Mouse (Mus musculus) CH12.LX (cell line): ENCODE measurements around the gene Kxd1. TPM values are rescaled to one million over a fixed set of nuclear protein-coding genes. Genes with fewer than 3 reads are reported as not detected.
A peak's percentile ranks its signal among the peaks of the same experiment; 100 is the strongest.

Experiments
- DNase-seq: peaks from one replicate; pipeline ENCODE4 v3.0.0-alpha.2; 2013; ENCODE audit errors: extremely low read depth
- H3K27ac ChIP-seq: 2 replicates; pipeline ENCODE4 v1.5.1; 2012; ENCODE audit warnings: low read depth, mild to moderate bottlenecking, control low read depth, moderate library complexity; ENCODE audit not compliant: insufficient read depth
- H3K27me3 ChIP-seq: replicated peaks from 2 replicates; pipeline ENCODE3; 2012; ENCODE audit warnings: inconsistent platforms
- H3K36me3 ChIP-seq, 2 experiments: replicated peaks in 1 of 2; 2 replicates each; pipeline versions ENCODE3 to v1.6.1; 2012; ENCODE audit warnings: inconsistent platforms in 1 of 2, low read length in 1 of 2, mild to moderate bottlenecking in 1 of 2, mixed read lengths in 1 of 2, moderate library complexity in 1 of 2; ENCODE audit not compliant: control insufficient read depth in 1 of 2, insufficient read depth in 1 of 2
- H3K4me1 ChIP-seq, 2 experiments: 2 replicates each; pipeline ENCODE4 v1.6.1; 2012; ENCODE audit warnings: inconsistent platforms in 1 of 2, moderate library complexity in 1 of 2; ENCODE audit not compliant: insufficient read depth in 2 of 2, control insufficient read depth in 1 of 2
- H3K4me2 ChIP-seq: 2 replicates; pipeline ENCODE4 v1.6.1; 2012; ENCODE audit warnings: low read depth, mild to moderate bottlenecking, control low read depth; ENCODE audit not compliant: poor library complexity, insufficient read depth, severe bottlenecking
- H3K4me3 ChIP-seq, 3 experiments: fragments of 150-350 bp in 1 of 3; sonication (generic) in 1 of 3; replicated peaks in 1 of 3; 2 replicates each; pipeline versions ENCODE3 to v1.5.1; 2011 to 2012; ENCODE audit warnings: low read depth in 2 of 3, low read length in 2 of 3, mild to moderate bottlenecking in 2 of 3, moderate library complexity in 2 of 3, control low read depth in 1 of 3, improper control_type of control experiment in 1 of 3, inconsistent platforms in 1 of 3, mixed read lengths in 1 of 3; ENCODE audit not compliant: poor library complexity in 1 of 3
- H3K79me2 ChIP-seq: replicated peaks from 2 replicates; pipeline ENCODE4 v1.6.1; 2012; ENCODE audit warnings: mild to moderate bottlenecking, moderate library complexity; ENCODE audit not compliant: control insufficient read depth, poor library complexity, insufficient read depth, severe bottlenecking; ENCODE audit errors: extremely low read depth
- H3K9ac ChIP-seq: 2 replicates; pipeline ENCODE4 v1.6.1; 2012; ENCODE audit warnings: low read depth, mild to moderate bottlenecking, control low read depth, moderate library complexity; ENCODE audit not compliant: insufficient read depth
- H3K9me3 ChIP-seq: replicated peaks from 2 replicates; pipeline ENCODE3; 2012; ENCODE audit warnings: low read length, inconsistent platforms, mixed read lengths
- BHLHE40 ChIP-seq: IDR thresholded peaks from 2 replicates; pipeline ENCODE4 v1.6.1; 2011; ENCODE audit warnings: mild to moderate bottlenecking, low read depth, low read length, improper control_type of control experiment
- CHD1 ChIP-seq: IDR thresholded peaks from 2 replicates; pipeline ENCODE4 v1.6.1; 2012; ENCODE audit warnings: low read depth, low read length, improper control_type of control experiment, inconsistent platforms
- CHD2 ChIP-seq: IDR thresholded peaks from 2 replicates; pipeline ENCODE4 v1.6.1; 2011; ENCODE audit warnings: low read length, improper control_type of control experiment
- CTCF ChIP-seq, 2 experiments: IDR thresholded peaks in 1 of 2; conservative IDR thresholded peaks in 1 of 2; 2 replicates each; pipeline ENCODE4 v1.5.1; 2011 to 2012; ENCODE audit warnings: low read depth in 2 of 2, low read length in 2 of 2, improper control_type of control experiment in 1 of 2, inconsistent platforms in 1 of 2, mild to moderate bottlenecking in 1 of 2, moderate library complexity in 1 of 2
- E2F4 ChIP-seq: IDR thresholded peaks from 2 replicates; pipeline ENCODE4 v1.6.1; 2011; ENCODE audit warnings: low read depth, low read length, improper control_type of control experiment; ENCODE audit not compliant: insufficient replicate concordance
- ELF1 ChIP-seq: IDR thresholded peaks from 2 replicates; pipeline ENCODE4 v1.6.1; 2014; ENCODE audit warnings: low read depth, mild to moderate bottlenecking, inconsistent platforms, low read length, improper control_type of control experiment
- EP300 ChIP-seq: IDR thresholded peaks from 2 replicates; pipeline ENCODE4 v1.6.1; 2011; ENCODE audit warnings: low read length, improper control_type of control experiment
- ETS1 ChIP-seq: conservative IDR thresholded peaks from 2 replicates; pipeline ENCODE4 v1.6.1; 2012; ENCODE audit warnings: low read depth, mild to moderate bottlenecking, inconsistent platforms, low read length, improper control_type of control experiment, moderate library complexity
- GABPA ChIP-seq: IDR thresholded peaks from 2 replicates; pipeline ENCODE4 v1.6.1; 2012; ENCODE audit warnings: low read depth, low read length, improper control_type of control experiment, inconsistent platforms; ENCODE audit not compliant: insufficient replicate concordance
- HCFC1 ChIP-seq: IDR thresholded peaks from 2 replicates; pipeline ENCODE4 v1.6.1; 2012; ENCODE audit warnings: low read depth, mild to moderate bottlenecking, inconsistent platforms, low read length, improper control_type of control experiment
- IRF4 ChIP-seq: IDR thresholded peaks from 2 replicates; pipeline ENCODE4 v1.6.1; 2014; ENCODE audit warnings: low read depth, mild to moderate bottlenecking, inconsistent platforms, low read length, improper control_type of control experiment
- JUND ChIP-seq: conservative IDR thresholded peaks from 2 replicates; pipeline ENCODE4 v1.6.1; 2011; ENCODE audit warnings: low read depth, low read length, improper control_type of control experiment
- KAT2A ChIP-seq: IDR thresholded peaks from 2 replicates; pipeline ENCODE4 v1.6.1; 2012; ENCODE audit warnings: low read length, improper control_type of control experiment, inconsistent platforms; ENCODE audit not compliant: insufficient replicate concordance
- MAFK ChIP-seq: IDR thresholded peaks from 2 replicates; pipeline ENCODE4 v1.6.1; 2011; ENCODE audit warnings: low read length, improper control_type of control experiment; ENCODE audit not compliant: insufficient replicate concordance
- MAX ChIP-seq: IDR thresholded peaks from 2 replicates; pipeline ENCODE4 v1.6.1; 2011; ENCODE audit warnings: low read length, improper control_type of control experiment
- MAZ ChIP-seq: IDR thresholded peaks from 2 replicates; pipeline ENCODE4 v1.6.1; 2012; ENCODE audit warnings: low read depth, mild to moderate bottlenecking, inconsistent platforms, low read length, improper control_type of control experiment, moderate library complexity
- MEF2A ChIP-seq: IDR thresholded peaks from 2 replicates; pipeline ENCODE4 v1.6.1; 2014; ENCODE audit warnings: low read depth, mild to moderate bottlenecking, inconsistent platforms, low read length, improper control_type of control experiment, borderline replicate concordance
- MXI1 ChIP-seq: IDR thresholded peaks from 2 replicates; pipeline ENCODE4 v1.6.1; 2011; ENCODE audit warnings: mild to moderate bottlenecking, low read depth, low read length, improper control_type of control experiment
- MYC ChIP-seq: IDR thresholded peaks from 2 replicates; pipeline ENCODE4 v1.6.1; 2011; ENCODE audit warnings: low read depth, mild to moderate bottlenecking, improper control_type of control experiment, low read length
- NRF1 ChIP-seq: IDR thresholded peaks from 2 replicates; pipeline ENCODE4 v1.6.1; 2014; ENCODE audit warnings: low read depth, mild to moderate bottlenecking, inconsistent platforms, low read length, improper control_type of control experiment, moderate library complexity
- PAX5 ChIP-seq: IDR thresholded peaks from 2 replicates; pipeline ENCODE4 v1.6.1; 2012; ENCODE audit warnings: low read length, inconsistent platforms, mixed read lengths
- POLR2AphosphoS2 ChIP-seq: IDR thresholded peaks from 2 replicates; pipeline ENCODE4 v1.6.1; 2011; ENCODE audit warnings: low read depth, low read length, improper control_type of control experiment
- RAD21 ChIP-seq: IDR thresholded peaks from 2 replicates; pipeline ENCODE4 v1.6.1; 2011; ENCODE audit warnings: low read depth, mild to moderate bottlenecking, low read length, improper control_type of control experiment, moderate library complexity
- SMC3 ChIP-seq: IDR thresholded peaks from 2 replicates; pipeline ENCODE4 v1.6.1; 2011; ENCODE audit warnings: low read depth, low read length, improper control_type of control experiment
- TCF12 ChIP-seq: IDR thresholded peaks from 2 replicates; pipeline ENCODE4 v1.6.1; 2014; ENCODE audit warnings: low read depth, mild to moderate bottlenecking, inconsistent platforms, low read length, improper control_type of control experiment
- USF2 ChIP-seq: conservative IDR thresholded peaks from 2 replicates; pipeline ENCODE4 v1.6.1; 2011; ENCODE audit warnings: low read depth, low read length, improper control_type of control experiment
- ZC3H11A ChIP-seq: IDR thresholded peaks from 2 replicates; pipeline ENCODE4 v1.6.1; 2012; ENCODE audit warnings: low read depth, mild to moderate bottlenecking, inconsistent platforms, low read length, improper control_type of control experiment
- ZKSCAN1 ChIP-seq: IDR thresholded peaks from 2 replicates; pipeline ENCODE4 v1.6.1; 2012; ENCODE audit warnings: low read depth, inconsistent platforms, low read length, improper control_type of control experiment, borderline replicate concordance
- ZMIZ1 ChIP-seq: IDR thresholded peaks from 2 replicates; pipeline ENCODE4 v1.6.1; 2012; ENCODE audit warnings: low read depth, mild to moderate bottlenecking, inconsistent platforms, low read length, improper control_type of control experiment
- ZNF384 ChIP-seq: IDR thresholded peaks from 2 replicates; pipeline ENCODE4 v1.6.1; 2012; ENCODE audit warnings: low read depth, low read length, improper control_type of control experiment, inconsistent platforms
- dilution Hi-C: fragments of 300-500 bp; cut with MboI; formaldehyde crosslinking; loops from 2 replicates; pipeline ENCODE4 v1.14.3; 2020; ENCODE audit warnings: low sequenced_read_pairs; ENCODE audit not compliant: extremely low pct_unique_long_range_greater_than_20kb, extremely low pct_ligation_motif_present
- in situ Hi-C: fragments of 300-500 bp; cut with MboI; formaldehyde crosslinking; loops from 3 replicates; pipeline ENCODE4 v1.14.3; 2019; ENCODE audit warnings: low sequenced_read_pairs, low pct_ligation_motif_present, low pct_unique_long_range_greater_than_20kb, mixed read lengths
- polyA plus RNA-seq: library from polyadenylated mRNA; unstranded; fragments of >175 nt; gene quantifications from 2 replicates; pipeline ENCODE4 v1.2.1, GENCODE M21; 2012; ENCODE audit warnings: low read depth; ENCODE audit not compliant: insufficient read length
- total RNA-seq, 2 experiments: library from RNA; depleted of rRNA; stranded (reverse); fragments of 300-350 nt in 1 of 2; fragments of >200 nt in 1 of 2; gene quantifications; 2 replicates each; pipeline ENCODE4 v1.2.3; 2012 to 2014

The Kxd1 gene
- total and polyA plus RNA-seq, 3 experiments = 56.6 to 68.0 (median 63.4) TPM

- H3K27ac ChIP-seq = no peak overlapping the region
- peak overlapping the region; percentile 90 for H3K9ac ChIP-seq
- dilution Hi-C loops = no loop called here
- H3K4me2 ChIP-seq = peak overlapping the region; percentile 79
- H3K79me2 ChIP-seq = peaks cover 30% of the 10 kb centered on the region
- no peaks in the 10 kb centered on the region for H3K9me3 ChIP-seq
- H3K27me3 ChIP-seq = no peaks in the 10 kb centered on the region
- H3K4me1 ChIP-seq = peaks cover 12 to 51% of the 10 kb centered on the region in 2 experiments
- TF ChIP-seq BHLHE40 = no peak
- peak overlapping the region; percentile 93 to 94 (median 94) for H3K4me3 ChIP-seq
- DNase-seq = no peak
- H3K36me3 ChIP-seq = peaks cover 15 to 53% of the 10 kb centered on the region in 2 experiments
- in situ Hi-C loops = loop anchor here (10.0 kb wide), 1 partner anchor 65 kb away; the partner anchor contains the start of gene Ssbp4
Observed at GRCm38 (mm10) chr8:70540013-70540506, 12.3 kb upstream of the Kxd1 start.

DNA sequence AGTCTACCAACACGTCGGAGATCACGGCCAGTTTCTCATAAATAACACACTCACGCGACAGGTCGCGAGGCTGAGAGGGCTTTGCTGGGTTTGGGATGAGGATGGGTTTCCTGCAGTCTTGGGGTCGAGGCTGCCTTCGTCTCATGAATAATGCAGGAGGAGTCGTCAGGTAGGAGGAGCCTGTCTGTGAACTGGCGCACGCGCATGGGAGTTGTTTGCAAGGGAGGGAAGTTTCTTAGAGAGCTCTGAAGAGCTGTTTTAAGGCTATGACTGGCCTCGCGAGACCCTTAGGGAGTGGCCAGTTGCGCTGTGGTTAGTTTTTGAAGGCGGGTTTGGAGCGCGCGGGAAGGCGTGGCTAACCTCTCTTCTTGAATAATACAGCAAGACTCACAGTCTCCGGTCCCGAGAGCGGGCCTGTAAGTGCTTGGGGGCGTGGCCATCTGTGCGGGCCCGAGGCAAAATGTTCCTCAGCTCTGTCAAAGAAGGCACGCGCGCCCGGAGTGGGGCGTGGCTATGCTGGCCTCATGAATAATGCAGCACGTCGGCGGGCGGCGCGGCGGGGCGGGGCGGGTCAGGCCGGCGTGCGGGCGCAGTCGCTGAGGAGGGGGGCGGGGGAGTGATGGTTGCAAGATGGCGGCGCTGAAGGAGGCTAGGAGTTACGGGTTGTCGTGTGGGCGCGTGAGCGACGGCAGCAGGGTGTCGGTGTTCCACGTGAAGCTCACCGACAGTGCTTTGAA lies 11.5 kb upstream of the Kxd1 start, which contains the start of gene Ell:
Gene Ell, plus strand, starts transcription at position 381 of the 737 bp plus-strand sequence.
- in situ Hi-C loops (no loop called here), dilution Hi-C loops (no loop called here)
- no peaks in the 10 kb centered on the region for H3K27me3 ChIP-seq
- peaks cover 23 to 55% of the 10 kb centered on the region in 2 experiments for H3K36me3 ChIP-seq
- peak within 1 kb of the TSS; percentile 79 for H3K4me2 ChIP-seq
- peak; percentile 99 for DNase-seq
- peaks cover 11 to 46% of the 10 kb centered on the region in 2 experiments for H3K4me1 ChIP-seq
- no peaks in the 10 kb centered on the region for H3K9me3 ChIP-seq
- peaks cover 30% of the 10 kb centered on the region for H3K79me2 ChIP-seq
- H3K4me3 ChIP-seq = peak within 1 kb of the TSS; percentile 93 to 94 (median 94)
- H3K9ac ChIP-seq = peak within 1 kb of the TSS; percentile 90
- H3K27ac ChIP-seq = peak within 1 kb of the TSS; percentile 91
- TF ChIP-seq CHD1 (peak; percentile 60; the same call in 1 of the 2 replicates), JUND (no peak), MAZ (peak; percentile 52; the same call in 1 of the 2 replicates), IRF4 (peak; percentile 17; the same call in 1 of the 2 replicates), ETS1 (no peak), MAX (peak; percentile 56), KAT2A (0 out of 2 replicates have a peak, but pooled peaks have one; percentile 36), SMC3 (no peak), MEF2A (peak; percentile 44; the same call in 1 of the 2 replicates), CHD2 (peak; percentile 98), TCF12 (peak; percentile 80; the same call in 1 of the 2 replicates), ELF1 (peak; percentile 26), POLR2AphosphoS2 (no peak), E2F4 (peak; percentile 85; the same call in 1 of the 2 replicates), ZKSCAN1 (no peak), USF2 (no peak), RAD21 (no peak), CTCF (conservative IDR thresholded peaks at IDR 0.05 in 1 of 2, IDR thresholded peaks at IDR 0.05 in 1 of 2; ENCODE audit: low read depth in 2 of 2, low read length in 2 of 2) (no peak), MXI1 (peak; percentile 81), MYC (no peak; the same call in 1 of the 2 replicates), ZC3H11A (no peak), ZMIZ1 (peak; percentile 63), BHLHE40 (peak; percentile 23; the same call in 1 of the 2 replicates), MAFK (no peak), NRF1 (peak; percentile 97), PAX5 (no peak), GABPA (no peak), ZNF384 (no peak), HCFC1 (peak; percentile 62), EP300 (no peak)
